Mouse (Mus musculus) layer of hippocampus, adult 8-10 months (tissue): ENCODE measurements at regions not wholly inside any gene's neighbourhood (a gene's known extent, or its start where the extent isn't known, plus 50 kb on each side); places are given as distances from the start of the nearest gene placed in this dataset.

Experiments used
- DNase-seq, 2 experiments: peaks; one replicate each; pipeline ENCODE4 v3.0.0; 2022; ENCODE audit warnings: low spot score in 2 of 2

DNA sequence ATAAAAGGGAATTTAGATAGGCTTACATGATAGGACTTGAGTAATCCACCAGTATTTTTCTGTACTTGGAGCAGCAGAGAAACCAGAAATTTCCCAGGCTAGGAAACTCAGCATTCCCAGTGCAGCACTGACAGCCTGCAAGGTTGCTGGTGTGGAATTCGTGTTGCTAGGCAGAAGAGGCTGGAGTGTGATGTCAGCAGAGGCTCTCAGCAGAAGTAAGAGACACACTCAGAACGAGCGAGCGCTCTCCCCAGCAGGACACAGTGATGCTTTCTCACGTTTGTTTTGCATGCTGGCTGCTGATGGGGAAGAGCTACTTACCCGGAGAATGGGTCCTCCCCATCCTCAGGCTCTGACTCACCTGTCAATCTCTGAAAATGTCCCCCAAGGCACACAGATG lies 104.7 kb downstream of the Dusp6 start:
- DNase-seq, result peak in 1 of 2 experiments; percentile 17

GRCm38 (mm10) chr10:99375101-99375500 lies 112.1 kb downstream of the Dusp6 start:
- no peak for DNase-seq

- peak; percentile 15 to 28 for DNase-seq
Observed at GRCm38 (mm10) chr10:99376430-99376829, 113.4 kb downstream of the Dusp6 start.

DNA sequence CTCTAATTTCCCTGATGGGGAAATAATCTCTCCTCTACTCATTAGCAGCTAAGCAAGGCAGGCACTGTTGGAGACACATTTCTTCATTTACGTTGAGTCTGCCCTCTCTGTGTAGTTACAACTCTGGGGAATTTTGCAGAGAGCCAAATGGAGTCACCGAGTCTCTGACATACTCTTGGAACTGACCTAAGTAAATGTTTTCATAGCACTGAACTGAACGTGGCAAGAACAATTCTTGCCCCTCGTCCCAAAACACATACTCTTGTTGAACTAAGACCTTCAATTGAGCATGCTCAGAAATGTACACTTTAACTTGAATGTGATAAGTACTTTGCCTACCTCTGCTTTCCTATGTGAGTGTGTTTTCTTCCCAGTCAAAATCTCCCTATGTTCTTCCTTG lies 114.5 kb downstream of the Dusp6 start:
- DNase-seq, result no peak

DNA sequence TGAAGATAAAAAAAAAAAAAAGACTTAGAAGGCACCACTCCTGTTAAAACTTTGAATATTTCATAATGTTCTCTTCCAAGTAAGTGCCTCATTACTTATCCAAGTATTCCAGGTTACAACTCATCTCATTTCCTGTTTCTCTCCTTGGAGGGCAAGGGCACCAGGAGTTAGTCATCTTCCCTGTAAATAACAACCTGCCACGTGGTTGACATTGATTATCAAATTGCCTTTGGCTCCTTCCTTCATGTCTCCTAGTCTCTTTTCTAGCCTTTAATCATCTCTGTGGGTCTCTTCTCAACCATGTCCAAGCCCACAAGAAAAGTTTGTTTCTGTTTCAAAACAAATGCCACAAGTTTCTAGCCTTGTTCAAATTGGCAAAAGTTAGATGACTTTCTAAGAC lies 116.1 kb downstream of the Dusp6 start:
- no peak for DNase-seq

DNA sequence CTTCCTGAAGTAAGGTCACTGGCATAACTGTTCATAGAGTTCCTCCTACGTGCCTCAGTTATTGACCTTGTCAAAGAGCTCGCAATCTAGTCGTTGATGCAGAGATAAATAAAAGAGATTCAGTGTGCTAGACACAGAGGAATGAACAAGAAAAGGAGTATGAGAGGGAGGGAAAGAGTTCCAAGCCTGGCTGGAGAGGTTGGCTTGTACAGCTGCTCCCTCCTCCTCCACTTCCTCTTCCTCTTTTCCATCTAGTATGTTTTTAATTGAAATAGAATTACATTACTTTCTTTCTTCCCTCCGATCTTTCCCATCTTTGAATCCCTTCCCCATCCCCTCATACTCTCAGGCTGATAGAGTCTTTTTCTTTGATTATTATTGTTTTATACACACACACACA lies 117.1 kb downstream of the Dusp6 start:
- no peak for DNase-seq

DNA sequence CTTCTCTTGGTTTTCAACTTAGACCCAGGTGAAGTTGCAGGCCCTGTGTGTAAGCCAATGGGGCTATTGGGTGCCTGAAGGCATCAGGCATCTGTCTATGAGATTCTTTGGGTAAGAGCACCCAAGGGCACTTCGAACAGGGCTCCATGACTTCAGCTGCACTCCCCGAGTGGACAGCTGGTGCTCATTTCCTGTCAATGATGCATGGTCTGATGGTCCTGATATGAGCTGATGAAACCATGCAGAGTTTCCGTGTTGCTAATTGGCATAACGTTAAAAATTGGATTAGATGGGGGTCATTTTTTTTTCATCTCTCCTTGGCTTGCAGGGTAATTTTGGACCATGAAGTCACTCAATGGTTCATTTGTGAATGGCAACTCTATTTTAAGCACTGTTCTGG lies 120.0 kb downstream of the Dusp6 start:
- DNase-seq, result no peak

DNA sequence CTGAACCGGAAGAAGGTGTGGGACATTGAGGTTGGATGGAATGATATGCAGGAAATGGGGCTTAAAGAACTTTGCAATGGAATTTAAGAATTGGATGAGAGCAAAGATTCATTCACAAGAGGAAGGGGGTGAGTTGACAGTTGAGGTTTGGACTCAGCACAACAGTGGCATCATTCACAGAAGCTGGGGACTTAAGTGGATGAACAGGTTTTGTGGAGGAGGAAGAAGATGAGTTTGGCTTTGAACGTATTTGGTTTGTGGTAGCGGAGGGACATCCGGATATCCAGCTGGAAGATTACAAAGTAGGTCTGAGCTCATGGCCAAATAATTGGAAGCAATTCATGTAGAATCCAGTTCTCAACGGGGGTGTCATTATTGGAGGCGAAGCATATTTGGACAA lies 121.3 kb downstream of the Dusp6 start:
- no peak for DNase-seq

GRCm38 (mm10) chr10:99384851-99385250 lies 121.8 kb downstream of the Dusp6 start:
- no peak for DNase-seq

DNA sequence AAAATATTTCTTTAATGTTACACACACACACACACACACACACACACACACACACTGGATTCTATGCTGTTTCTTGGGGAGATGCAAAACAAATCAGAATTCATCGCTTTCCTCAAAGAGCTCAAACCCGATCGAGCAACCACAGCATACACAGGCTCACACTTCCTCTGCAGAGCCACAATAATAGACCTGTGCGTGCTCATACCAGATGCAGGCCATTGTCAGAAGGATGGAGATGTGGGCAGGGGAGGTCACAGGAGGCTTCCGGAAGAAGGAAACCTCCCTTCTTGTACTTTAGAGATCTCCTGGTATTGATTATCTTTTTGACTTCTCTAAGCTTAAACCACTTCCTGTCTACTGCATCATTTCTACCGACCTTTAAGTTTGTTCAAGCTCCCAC lies 122.8 kb downstream of the Dusp6 start:
- DNase-seq, result no peak

DNA sequence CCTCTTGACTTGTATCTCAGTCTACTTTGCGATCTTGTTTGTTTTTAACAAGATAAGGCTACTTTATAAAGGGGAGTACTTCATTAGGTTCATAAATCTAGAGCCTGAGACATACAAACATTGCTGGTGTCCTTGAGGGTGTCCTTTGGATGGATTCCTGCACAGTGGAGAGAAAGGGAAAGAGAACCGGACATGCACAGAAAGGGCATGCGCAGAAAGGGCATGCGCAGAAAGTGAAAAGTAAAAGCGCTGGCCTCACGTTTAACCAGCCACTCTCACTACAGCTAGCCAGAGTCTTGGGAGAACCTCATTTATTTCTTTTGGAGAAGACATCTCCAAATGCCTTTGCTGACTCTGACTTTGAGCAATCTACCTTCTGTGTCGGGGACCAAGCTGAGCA lies 125.5 kb downstream of the Dusp6 start:
- DNase-seq, result no peak

GRCm38 (mm10) chr10:99388986-99389385 lies 126.0 kb downstream of the Dusp6 start:
- no peak for DNase-seq

- no peak for DNase-seq
Observed at GRCm38 (mm10) chr10:99390609-99391183, 127.7 kb downstream of the Dusp6 start.

GRCm38 (mm10) chr10:99391725-99392124 lies 128.7 kb downstream of the Dusp6 start:
- DNase-seq, result no peak

DNA sequence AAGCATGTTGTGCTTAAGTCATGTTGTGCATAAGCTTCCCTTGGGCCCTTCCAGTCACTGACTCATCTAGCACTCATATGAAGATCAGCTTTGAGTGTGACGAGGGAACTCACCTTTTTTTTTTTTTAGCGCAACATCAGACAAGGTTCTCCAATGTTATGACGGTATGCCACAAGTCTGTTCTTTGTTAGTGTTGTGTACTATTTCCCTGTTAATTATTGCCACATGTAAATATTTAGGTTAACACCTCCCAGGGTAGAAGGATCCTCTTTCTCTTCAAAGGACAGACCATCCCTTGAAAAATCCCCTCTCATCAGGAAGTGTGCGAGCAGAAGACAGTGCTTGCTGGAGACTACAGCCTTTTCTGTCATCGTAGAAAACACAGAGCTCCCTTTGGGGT lies 129.9 kb downstream of the Dusp6 start:
- DNase-seq, result no peak

- peak in 1 of 2 experiments; percentile 18 for DNase-seq
Observed at GRCm38 (mm10) chr10:99393523-99393922, 130.5 kb downstream of the Dusp6 start.

DNA sequence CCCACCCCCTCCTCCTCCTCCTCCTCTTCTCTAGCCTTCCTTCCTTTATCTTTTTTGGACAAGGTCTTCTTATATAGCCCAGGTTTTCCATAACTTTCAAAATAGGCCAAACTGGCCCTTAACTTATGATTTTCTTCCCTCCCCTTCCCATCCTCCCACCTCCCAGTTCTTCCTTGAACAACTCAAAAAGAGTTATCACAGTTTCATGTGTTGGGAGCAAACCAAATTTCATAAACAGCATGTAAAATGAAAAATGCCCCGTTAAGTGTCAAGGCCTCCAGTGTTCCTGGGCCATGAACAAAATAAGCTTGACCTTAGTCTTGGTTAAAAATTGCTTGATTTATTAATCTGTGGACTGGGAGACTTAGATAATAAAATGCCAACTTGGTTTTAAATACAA lies 132.4 kb downstream of the Dusp6 start:
- DNase-seq, result no peak

- no peak for DNase-seq
Observed at GRCm38 (mm10) chr10:99396630-99397029, 133.6 kb downstream of the Dusp6 start.

GRCm38 (mm10) chr10:99400076-99400475 lies 137.0 kb downstream of the Dusp6 start:
- no peak for DNase-seq

DNA sequence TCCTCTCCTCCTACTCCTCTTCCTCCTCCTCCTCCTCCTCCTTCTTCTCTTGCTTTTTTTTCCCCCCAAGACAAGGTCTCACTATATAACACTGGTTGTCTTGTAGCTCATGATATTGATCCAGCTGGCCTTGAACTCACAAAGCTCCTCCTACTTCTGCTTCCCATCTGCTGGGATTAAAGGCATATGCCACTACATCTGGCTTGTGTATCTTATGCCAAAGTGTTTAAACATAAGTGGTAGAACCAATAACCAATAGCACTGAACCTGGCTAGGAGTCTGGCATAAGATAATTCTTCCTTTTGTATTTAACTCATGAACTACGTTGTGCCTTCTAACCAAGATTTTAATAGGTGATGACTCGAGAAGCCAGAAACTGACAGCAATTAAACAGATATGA lies 143.7 kb downstream of the Dusp6 start:
- DNase-seq, result peak; percentile 32 to 49

- DNase-seq, result no peak
Observed at GRCm38 (mm10) chr10:99408786-99409185, 145.8 kb downstream of the Dusp6 start.

GRCm38 (mm10) chr10:99409744-99410143 lies 146.7 kb downstream of the Dusp6 start:
- no peak for DNase-seq

DNA sequence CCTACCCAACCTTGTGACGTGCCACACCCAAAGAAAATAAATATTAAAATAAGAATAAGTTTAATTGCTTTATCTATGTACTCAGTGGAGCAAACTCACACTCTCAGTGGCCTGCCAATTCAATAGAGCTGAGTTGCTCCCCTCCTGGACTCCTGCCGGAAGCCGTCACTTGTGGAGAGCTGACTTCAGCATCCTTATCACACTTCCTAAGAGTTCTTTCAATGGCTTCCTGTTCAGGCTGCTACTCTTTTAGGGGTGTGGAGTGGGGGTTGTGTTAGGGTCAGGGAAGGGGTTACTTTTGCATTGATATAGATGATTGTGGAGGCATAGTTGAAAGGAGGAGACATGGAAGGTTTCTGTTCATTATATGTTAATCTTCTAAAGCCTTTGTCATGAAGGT lies 147.7 kb downstream of the Dusp6 start:
- DNase-seq, result no peak

- no peak for DNase-seq
Observed at GRCm38 (mm10) chr10:99413455-99413854, 150.4 kb downstream of the Dusp6 start.
